Mouse (Mus musculus) hindbrain, embryonic 13.5 days (tissue): ENCODE data around the gene Ap5z1. TPM values are rescaled to one million over a fixed set of nuclear protein-coding genes. Genes with fewer than 3 reads are reported as not detected.
A peak's percentile ranks its signal among the peaks of the same experiment; 100 is the strongest.

Experiments
- ATAC-seq: fragments of 200-750 bp; cut with Nextera tagmentation; 2 replicates; pipeline ENCODE4 v1.8.0; 2017; ENCODE audit warnings: moderate TSS enrichment; ENCODE audit not compliant: low FRiP score
- H3K27ac ChIP-seq: fragments of 300-500 bp; sonication (generic); 2 replicates; pipeline ENCODE4 v1.5.1; 2015; ENCODE audit warnings: inconsistent platforms, mild to moderate bottlenecking, moderate library complexity
- H3K27me3 ChIP-seq: fragments of 300-500 bp; sonication (generic); 2 replicates; pipeline ENCODE4 v1.6.1; 2015; ENCODE audit warnings: mild to moderate bottlenecking, inconsistent platforms
- H3K36me3 ChIP-seq: fragments of 300-500 bp; sonication (generic); 2 replicates; pipeline ENCODE4 v1.6.1; 2015; ENCODE audit warnings: mild to moderate bottlenecking, inconsistent platforms
- H3K4me1 ChIP-seq: fragments of 300-500 bp; sonication (generic); replicated peaks from 2 replicates; pipeline ENCODE4 v1.6.1; 2015; ENCODE audit warnings: inconsistent platforms
- H3K4me2 ChIP-seq: fragments of 300-500 bp; sonication (generic); 2 replicates; pipeline ENCODE4 v1.6.1; 2015; ENCODE audit warnings: inconsistent platforms, mild to moderate bottlenecking, moderate library complexity
- H3K4me3 ChIP-seq: fragments of 300-500 bp; sonication (generic); 2 replicates; pipeline ENCODE4 v1.5.1; 2015; ENCODE audit warnings: mild to moderate bottlenecking, inconsistent platforms
- H3K9ac ChIP-seq: fragments of 300-500 bp; sonication (generic); 2 replicates; pipeline ENCODE4 v1.6.1; 2015; ENCODE audit warnings: mild to moderate bottlenecking, inconsistent platforms
- H3K9me3 ChIP-seq: fragments of 300-500 bp; sonication (generic); 2 replicates; pipeline ENCODE4 v1.6.1; 2016; ENCODE audit warnings: inconsistent platforms
- WGBS: fragments of 180-500 bp; shearing (Covaris S2); methylation state at CpG from one replicate; pipeline ENCODE4 v1.1.7; 2015; 5-methylcytosine and 5-hydroxymethylcytosine counted together
- polyA plus RNA-seq: library from polyadenylated mRNA; unstranded; fragments of >200 nt; fragmentation: Nextera tagmentation; extraction: Ambion mirVana; gene quantifications from 2 replicates; pipeline ENCODE4 v1.2.1, GENCODE M21; 2015

The Ap5z1 gene
- 12.8 and 15.2 TPM in 2 replicates for polyA plus RNA-seq

- peak; percentile 87 for ATAC-seq
- Histone ChIP-seq H3K9me3 (no peaks in the 10 kb centered on the region), H3K4me2 (peak within 1 kb of the TSS; percentile 93), H3K4me1 (peaks cover 16% of the 10 kb centered on the region), H3K36me3 (peaks cover 38% of the 10 kb centered on the region), H3K27ac (peak within 1 kb of the TSS; percentile 88), H3K27me3 (no peaks in the 10 kb centered on the region), H3K9ac (peak within 1 kb of the TSS; percentile 79), H3K4me3 (peak within 1 kb of the TSS; percentile 78)
- WGBS = 2% methylated on average over 59 of the region's 60 CpGs
Measured at GRCm38 (mm10) chr5:142463461-142464454, at the start of gene Ap5z1. Gene Ap5z1, plus strand, starts transcription at chr5:142463944.

DNA sequence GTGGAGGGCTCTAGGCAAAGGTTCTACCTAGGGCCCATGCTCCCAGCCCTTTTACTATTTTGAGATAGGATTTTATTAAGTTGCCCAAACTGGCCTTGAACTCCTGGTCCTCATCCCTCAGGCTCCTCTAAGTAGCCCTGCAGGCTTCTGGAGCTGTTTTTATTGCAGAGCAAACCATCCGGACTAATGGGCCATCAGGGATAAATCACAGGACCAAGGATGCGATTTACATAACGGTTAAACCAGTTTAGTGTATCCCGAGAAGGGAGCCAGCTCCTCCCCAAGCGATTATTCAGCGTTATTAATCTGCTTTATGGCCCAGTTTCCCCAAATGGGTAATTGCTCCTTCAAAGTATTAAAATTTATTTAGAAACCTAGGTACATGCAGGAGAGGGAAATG, 48.3 kb upstream of the Ap5z1 start:
- Histone ChIP-seq H3K4me3 (no peak overlapping the region), H3K9me3 (no peaks in the 10 kb centered on the region), H3K4me1 (peaks cover 55% of the 10 kb centered on the region), H3K27me3 (no peaks in the 10 kb centered on the region), H3K9ac (no peak overlapping the region), H3K36me3 (peaks cover 14% of the 10 kb centered on the region), H3K4me2 (no peak overlapping the region), H3K27ac (no peak overlapping the region)
- no peak for ATAC-seq
- 55% methylated on average over 6 of the region's 6 CpGs for WGBS

- Histone ChIP-seq H3K27me3 (no peaks in the 10 kb centered on the region), H3K4me3 (no peak overlapping the region), H3K4me1 (peaks cover 49% of the 10 kb centered on the region), H3K4me2 (no peak overlapping the region), H3K36me3 (peaks cover 15% of the 10 kb centered on the region), H3K9me3 (no peaks in the 10 kb centered on the region), H3K27ac (no peak overlapping the region), H3K9ac (no peak overlapping the region)
- 26% methylated on average over 14 of the region's 14 CpGs for WGBS
- ATAC-seq = no peak
Measured at GRCm38 (mm10) chr5:142416070-142416775, 47.5 kb upstream of the Ap5z1 start.

DNA sequence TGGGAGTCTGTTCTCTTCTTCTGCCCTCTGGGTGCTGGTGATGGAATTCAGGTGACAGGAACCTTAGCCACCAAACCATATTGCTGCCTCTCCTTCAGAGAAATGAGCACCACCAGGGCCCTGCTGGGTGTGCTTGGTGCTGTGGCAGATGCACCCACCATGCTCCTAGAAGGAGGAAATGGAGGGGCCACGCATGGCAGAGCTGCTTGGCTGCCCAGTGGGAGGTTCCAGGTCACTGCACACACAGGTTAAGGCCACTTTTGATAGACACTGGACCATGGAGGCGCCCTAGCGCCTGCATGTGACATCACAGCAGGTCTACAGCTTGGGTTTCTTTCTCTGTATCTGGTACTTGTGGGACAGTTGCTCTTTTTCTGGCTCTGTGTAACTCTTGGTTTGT, 46.6 kb upstream of the Ap5z1 start:
- no peak overlapping the region for H3K4me2 ChIP-seq
- no peaks in the 10 kb centered on the region for H3K9me3 ChIP-seq
- peaks cover 51% of the 10 kb centered on the region for H3K4me1 ChIP-seq
- H3K36me3 ChIP-seq = peaks cover 17% of the 10 kb centered on the region
- no peak overlapping the region for H3K4me3 ChIP-seq
- H3K27ac ChIP-seq = no peak overlapping the region
- H3K27me3 ChIP-seq = no peaks in the 10 kb centered on the region
- WGBS = 63% methylated on average over 3 of the region's 3 CpGs
- no peak overlapping the region for H3K9ac ChIP-seq
- no peak for ATAC-seq

- Histone ChIP-seq H3K4me3 (no peak overlapping the region), H3K27ac (no peak overlapping the region), H3K4me1 (peaks cover 52% of the 10 kb centered on the region), H3K9ac (no peak overlapping the region; the same call in 1 of the 2 replicates), H3K27me3 (no peaks in the 10 kb centered on the region), H3K4me2 (no peak overlapping the region), H3K9me3 (no peaks in the 10 kb centered on the region), H3K36me3 (peaks cover 19% of the 10 kb centered on the region)
- WGBS = 79% methylated on average over 9 of the region's 9 CpGs
- ATAC-seq = no peak
Measured at GRCm38 (mm10) chr5:142417876-142418275, 45.9 kb upstream of the Ap5z1 start.

GRCm38 (mm10) chr5:142418419-142418818, 45.3 kb upstream of the Ap5z1 start:
- Histone ChIP-seq H3K9ac (no peak overlapping the region; the same call in 1 of the 2 replicates), H3K9me3 (no peaks in the 10 kb centered on the region), H3K4me1 (peaks cover 50% of the 10 kb centered on the region), H3K4me2 (no peak overlapping the region), H3K4me3 (no peak overlapping the region), H3K36me3 (peaks cover 19% of the 10 kb centered on the region), H3K27ac (no peak overlapping the region), H3K27me3 (no peaks in the 10 kb centered on the region)
- no peak for ATAC-seq
- WGBS = 93% methylated on average over 4 of the region's 4 CpGs

- H3K27me3 ChIP-seq = no peaks in the 10 kb centered on the region
- 94% methylated on average over 4 of the region's 4 CpGs for WGBS
- no peaks in the 10 kb centered on the region for H3K9me3 ChIP-seq
- H3K4me2 ChIP-seq = no peak overlapping the region
- H3K27ac ChIP-seq = no peak overlapping the region
- H3K9ac ChIP-seq = no peak overlapping the region
- no peak for ATAC-seq
- H3K4me1 ChIP-seq = peaks cover 50% of the 10 kb centered on the region
- H3K4me3 ChIP-seq = no peak overlapping the region
- H3K36me3 ChIP-seq = peaks cover 19% of the 10 kb centered on the region
Measured at GRCm38 (mm10) chr5:142420317-142420716, 43.4 kb upstream of the Ap5z1 start.

DNA sequence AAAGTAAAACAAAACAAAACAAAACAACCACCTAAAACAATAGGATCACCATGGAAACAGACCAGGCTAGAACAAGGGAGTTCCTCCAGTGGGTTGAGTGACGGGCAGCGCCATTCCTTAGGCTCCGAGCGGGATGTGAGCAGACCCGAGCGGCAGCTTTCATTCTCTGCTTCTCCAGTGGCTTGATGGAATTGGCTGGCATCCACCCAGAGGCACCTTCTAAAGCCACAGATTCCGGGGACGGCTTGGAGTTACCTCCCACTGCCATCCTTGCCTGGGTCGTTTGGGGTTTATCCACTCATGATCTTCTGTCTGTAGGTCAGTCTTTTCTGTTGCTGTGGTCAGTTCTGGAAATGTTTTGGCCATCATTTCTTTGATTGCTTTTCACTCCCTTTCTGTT, 42.8 kb upstream of the Ap5z1 start:
- no peaks in the 10 kb centered on the region for H3K9me3 ChIP-seq
- no peak overlapping the region for H3K9ac ChIP-seq
- H3K4me3 ChIP-seq = no peak overlapping the region
- no peaks in the 10 kb centered on the region for H3K27me3 ChIP-seq
- H3K4me2 ChIP-seq = no peak overlapping the region
- WGBS = 71% methylated on average over 9 of the region's 9 CpGs
- peaks cover 51% of the 10 kb centered on the region for H3K4me1 ChIP-seq
- no peak overlapping the region for H3K27ac ChIP-seq
- no peak for ATAC-seq
- peaks cover 19% of the 10 kb centered on the region for H3K36me3 ChIP-seq

DNA sequence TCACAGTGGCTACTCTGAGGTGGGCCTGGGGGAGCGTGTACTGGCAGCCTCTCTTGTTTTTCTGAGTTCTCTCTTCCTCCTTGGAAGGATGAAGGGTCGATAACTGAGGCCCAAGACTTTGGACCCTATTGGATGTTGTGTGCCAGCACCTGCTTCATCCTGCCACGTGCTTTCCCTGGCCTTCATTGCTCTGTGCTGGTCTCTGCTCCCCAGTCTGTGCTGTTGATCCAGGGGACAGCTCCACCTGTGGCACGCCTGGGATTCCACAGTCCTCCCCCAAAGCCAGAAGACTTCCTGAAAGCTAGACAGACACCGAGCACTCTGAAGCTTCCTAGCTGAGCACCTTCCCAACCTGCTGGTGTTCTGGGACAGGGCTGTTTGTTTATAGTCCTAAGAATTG, 41.9 kb upstream of the Ap5z1 start:
- Histone ChIP-seq H3K27me3 (no peaks in the 10 kb centered on the region), H3K9me3 (no peaks in the 10 kb centered on the region), H3K36me3 (peaks cover 23% of the 10 kb centered on the region), H3K9ac (no peak overlapping the region), H3K4me2 (no peak overlapping the region), H3K4me1 (peaks cover 43% of the 10 kb centered on the region), H3K4me3 (no peak overlapping the region), H3K27ac (peak overlapping the region; percentile 61)
- WGBS = 93% methylated on average over 5 of the region's 5 CpGs
- ATAC-seq = no peak

DNA sequence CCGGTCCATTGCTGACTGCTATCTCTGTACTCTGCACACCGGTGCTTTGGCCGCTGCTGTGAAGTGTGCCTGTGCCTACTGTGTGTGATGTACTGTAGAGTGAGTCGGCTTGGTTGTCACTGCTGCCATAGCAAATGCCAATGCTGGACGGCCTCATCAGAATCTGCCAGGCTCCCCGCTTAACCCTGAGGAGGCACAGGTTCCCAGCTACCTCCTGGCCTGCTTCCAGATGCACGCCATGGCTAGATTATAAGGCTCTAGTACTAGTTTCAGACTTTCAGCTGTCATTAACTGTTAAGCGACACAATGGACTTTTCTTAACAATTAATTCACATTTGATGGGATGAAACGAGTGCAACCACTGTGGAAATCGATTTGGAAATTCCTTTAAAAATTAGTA, 40.6 kb upstream of the Ap5z1 start:
- H3K9me3 ChIP-seq = no peaks in the 10 kb centered on the region
- H3K4me1 ChIP-seq = peaks cover 45% of the 10 kb centered on the region
- H3K4me2 ChIP-seq = no peak overlapping the region
- H3K4me3 ChIP-seq = no peak overlapping the region
- no peaks in the 10 kb centered on the region for H3K27me3 ChIP-seq
- 75% methylated on average over 10 of the region's 10 CpGs for WGBS
- H3K9ac ChIP-seq = no peak overlapping the region
- peaks cover 22% of the 10 kb centered on the region for H3K36me3 ChIP-seq
- peak overlapping the region; percentile 61 for H3K27ac ChIP-seq
- peak; percentile 32; the same call in 1 of the 2 replicates for ATAC-seq

GRCm38 (mm10) chr5:142423701-142424100, 40.0 kb upstream of the Ap5z1 start:
- peak overlapping the region; percentile 74; the same call in 1 of the 2 replicates for H3K27ac ChIP-seq
- H3K36me3 ChIP-seq = peaks cover 20% of the 10 kb centered on the region
- H3K4me3 ChIP-seq = no peak overlapping the region
- WGBS = 43% methylated on average over 3 of the region's 3 CpGs
- peaks cover 49% of the 10 kb centered on the region for H3K4me1 ChIP-seq
- no peaks in the 10 kb centered on the region for H3K9me3 ChIP-seq
- H3K4me2 ChIP-seq = no peak overlapping the region
- H3K9ac ChIP-seq = no peak overlapping the region
- no peak for ATAC-seq
- H3K27me3 ChIP-seq = no peaks in the 10 kb centered on the region

DNA sequence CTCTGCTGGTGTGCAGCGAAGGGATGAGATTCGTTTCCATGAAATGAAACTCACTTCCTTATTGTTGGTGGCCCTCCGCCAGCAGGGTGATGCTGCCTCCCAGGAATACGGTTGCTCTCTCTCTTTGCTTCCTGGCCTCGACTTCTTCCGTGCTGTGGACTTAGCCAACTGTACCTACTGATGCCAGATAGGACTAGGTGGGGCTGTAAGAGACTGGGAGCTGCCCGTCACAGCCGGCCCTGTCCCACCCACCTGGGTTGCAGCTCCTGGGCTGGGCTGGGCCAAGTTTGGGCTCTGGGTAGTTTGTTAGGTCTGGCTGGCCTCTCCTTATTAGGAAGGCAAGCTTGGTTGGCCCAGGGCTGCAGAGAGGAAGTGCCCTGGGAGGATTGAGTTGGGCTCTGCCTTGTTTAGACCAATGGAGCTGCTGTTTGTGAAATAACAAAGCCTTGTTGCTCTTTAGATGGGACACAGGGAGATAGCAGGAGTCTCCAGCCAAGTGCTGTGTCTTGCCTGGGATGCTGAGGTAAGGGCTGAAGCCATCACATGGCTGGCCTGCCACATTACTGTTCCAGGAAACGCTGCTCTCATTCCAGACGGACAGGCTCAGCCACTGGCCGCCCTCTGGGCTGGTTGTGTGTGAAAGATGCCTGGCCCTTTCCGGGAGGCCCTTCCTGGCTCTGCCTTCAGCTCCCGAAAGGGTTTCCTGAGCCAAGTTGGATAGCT, 39.0 kb upstream of the Ap5z1 start:
- no peak overlapping the region; the same call in 1 of the 2 replicates for H3K9ac ChIP-seq
- peaks cover 49% of the 10 kb centered on the region for H3K4me1 ChIP-seq
- WGBS = 77% methylated on average over 13 of the region's 13 CpGs
- no peaks in the 10 kb centered on the region for H3K9me3 ChIP-seq
- no peak overlapping the region for H3K4me3 ChIP-seq
- H3K27ac ChIP-seq = peak overlapping the region; percentile 74
- H3K4me2 ChIP-seq = no peak overlapping the region
- H3K27me3 ChIP-seq = no peaks in the 10 kb centered on the region
- H3K36me3 ChIP-seq = peaks cover 14% of the 10 kb centered on the region
- ATAC-seq = no peak
